In genomic region chr14:71192486-71192885, GRCm38 (mm10) we compare ENCODE assay signal across 24 mouse cellular contexts.
A peak's percentile ranks its signal among the peaks of the same experiment; 100 is the strongest.
DNase-seq lines count a peak whose midpoint lies in the region; ATAC-seq and TF ChIP-seq lines count a peak whose summit lies in the region.
"Had no signal": no experiment of that assay in that cellular context is flagged by ENCODE, and none has a peak within 500 bp of the region (broad histone marks: within the 10 kb centered on the region; RNA-seq: fewer than 3 reads in every experiment).

No protein-coding gene starts in this region.

- TF ChIP-seq POLR2A in cerebellum, adult 2 months (IDR thresholded peaks at IDR 0.05; ENCODE audit: borderline replicate concordance, insufficient read depth, low read length): no peak

- no peak for ATAC-seq in forebrain, postnatal 0 days
- no peak for ATAC-seq in forebrain, embryonic 14.5 days
- ATAC-seq: forebrain, embryonic 15.5 days; hindbrain, postnatal 0 days; inflammation-experienced regulatory T-cells, adult 6 months; intestine, embryonic 16.5 days; Patski had no signal

- H3K36me3 ChIP-seq in forebrain, postnatal 0 days (ENCODE audit: insufficient read depth): no peaks in the 10 kb centered on the region
- no peaks in the 10 kb centered on the region for H3K36me3 ChIP-seq in forebrain, embryonic 14.5 days (ENCODE audit: control insufficient read depth, insufficient read depth, low read length)
- H3K36me3 ChIP-seq: embryonic facial prominence, embryonic 15.5 days; forebrain, embryonic 15.5 days; heart, embryonic 10.5 days; heart, embryonic 13.5 days had no signal

- H3K4me1 ChIP-seq in cerebellum, adult 2 months (ENCODE audit: control insufficient read depth, insufficient read depth, low read length): no peaks in the 10 kb centered on the region
- no peaks in the 10 kb centered on the region for H3K4me1 ChIP-seq in forebrain, postnatal 0 days (ENCODE audit: insufficient read depth)
- no peaks in the 10 kb centered on the region for H3K4me1 ChIP-seq in forebrain, embryonic 14.5 days (ENCODE audit: control insufficient read depth, insufficient read depth, low read length)
- H3K4me1 ChIP-seq: embryonic facial prominence, embryonic 15.5 days; forebrain, embryonic 15.5 days; heart, embryonic 10.5 days had no signal

- no peak overlapping the region for H3K27ac ChIP-seq in cerebellum, adult 2 months (ENCODE audit: insufficient read depth, low read length)
- no peak overlapping the region for H3K27ac ChIP-seq in forebrain, postnatal 0 days (ENCODE audit: low read depth, low read length)
- H3K27ac ChIP-seq in forebrain, embryonic 14.5 days (ENCODE audit: low read depth, low read length): no peak overlapping the region
- H3K27ac ChIP-seq: embryonic facial prominence, embryonic 15.5 days; forebrain, embryonic 15.5 days; heart, adult 2 months; heart, embryonic 10.5 days; heart, embryonic 13.5 days; hindbrain, embryonic 14.5 days; hindbrain, postnatal 0 days had no signal

- no peak for TF ChIP-seq CTCF in cerebellum, adult 2 months (IDR thresholded peaks at IDR 0.05; ENCODE audit: borderline replicate concordance, insufficient read depth, low read depth, low read length)
- no peak for TF ChIP-seq CTCF in forebrain, postnatal 0 days (IDR thresholded peaks at IDR 0.05; ENCODE audit: low read depth)

- no peak overlapping the region for H3K4me2 ChIP-seq in forebrain, postnatal 0 days (ENCODE audit: low read depth)
- H3K4me2 ChIP-seq in forebrain, embryonic 14.5 days (ENCODE audit: low read length): no peak overlapping the region
- H3K4me2 ChIP-seq: embryonic facial prominence, embryonic 15.5 days; forebrain, embryonic 15.5 days; heart, embryonic 13.5 days; hindbrain, embryonic 14.5 days had no signal

- WGBS in cerebellum, adult 2 months: 39% methylated on average over 5 of the region's 5 CpGs
- 66% methylated on average over 5 of the region's 5 CpGs for WGBS in forebrain, postnatal 0 days
- 85% methylated on average over 5 of the region's 5 CpGs for WGBS in forebrain, embryonic 14.5 days

- no peak overlapping the region for H3K4me3 ChIP-seq in cerebellum, adult 2 months (replicated peaks; ENCODE audit: insufficient read depth, low read depth, low read length)
- no peak overlapping the region for H3K4me3 ChIP-seq in forebrain, postnatal 0 days (ENCODE audit: low read depth, low read length)
- H3K4me3 ChIP-seq in forebrain, embryonic 14.5 days (ENCODE audit: low read depth, low read length): no peak overlapping the region
- H3K4me3 ChIP-seq: embryonic facial prominence, embryonic 15.5 days; forebrain, embryonic 15.5 days; heart, adult 2 months; heart, embryonic 10.5 days; heart, embryonic 13.5 days had no signal

- H3K9me3 ChIP-seq in forebrain, postnatal 0 days (ENCODE audit: low read length): no peaks in the 10 kb centered on the region
- H3K9me3 ChIP-seq in forebrain, embryonic 14.5 days (replicated peaks; ENCODE audit: control insufficient read depth, low read length): no peaks in the 10 kb centered on the region
- H3K9me3 ChIP-seq: embryonic facial prominence, embryonic 15.5 days; forebrain, embryonic 15.5 days; heart, embryonic 10.5 days; heart, embryonic 13.5 days had no signal

- peak; percentile 43 to 63 for DNase-seq in cerebellum, postnatal 10 days
- DNase-seq in cerebellum, adult 2 months: no peak
- DNase-seq in forebrain, postnatal 0 days: peak; percentile 29
- no peak for DNase-seq in forebrain, embryonic 14.5 days (ENCODE audit: low spot score)
- peak; percentile 5 for DNase-seq in right cerebral cortex, postnatal 14 days
- DNase-seq in right cerebral cortex, postnatal 25 days: no peak
- DNase-seq: adrenal gland, postnatal 10 days; adrenal gland, postnatal 36 days; cerebellum, adult 18-20 months; cerebellum, adult 9-11 months; gastrocnemius, postnatal 10 days; gastrocnemius, postnatal 36 days; heart, adult 2 months; heart, postnatal 14 days; heart, postnatal 4 days had no signal

- H3K27me3 ChIP-seq in cerebellum, adult 2 months (ENCODE audit: control insufficient read depth, insufficient read depth, low read length): no peaks in the 10 kb centered on the region
- no peaks in the 10 kb centered on the region for H3K27me3 ChIP-seq in forebrain, postnatal 0 days (ENCODE audit: insufficient read depth, low read length)
- H3K27me3 ChIP-seq in forebrain, embryonic 14.5 days (replicated peaks; ENCODE audit: control insufficient read depth, insufficient read depth, low read length): no peaks in the 10 kb centered on the region
- H3K27me3 ChIP-seq: embryonic facial prominence, embryonic 15.5 days; forebrain, embryonic 15.5 days; heart, embryonic 13.5 days; Patski had no signal

- no peak overlapping the region for H3K9ac ChIP-seq in forebrain, postnatal 0 days
- H3K9ac ChIP-seq in forebrain, embryonic 14.5 days (ENCODE audit: low read length): no peak overlapping the region
- H3K9ac ChIP-seq: embryonic facial prominence, embryonic 15.5 days; forebrain, embryonic 15.5 days; heart, embryonic 13.5 days; hindbrain, embryonic 14.5 days had no signal

Comparison
In these comparisons a context has a peak if more than half of its experiments do, and no peak if none do; other contexts are left out.
1. DNase-seq: peak in cerebellum, postnatal 10 days (2 of 2), forebrain, postnatal 0 days (single experiment) and right cerebral cortex, postnatal 14 days (single experiment); none in cerebellum, adult 2 months (0 of 2), forebrain, embryonic 14.5 days (single experiment) and right cerebral cortex, postnatal 25 days (single experiment).